Mouse (Mus musculus) C2C12 (cell line): ENCODE results near the gene Rsph6a.

Experiments used
- CTCF ChIP-seq: IDR thresholded peaks from one replicate; pipeline ENCODE4 v1.5.1; 2011; ENCODE audit not compliant: control insufficient read depth, insufficient read depth, insufficient read length
- FOSL1 ChIP-seq: IDR thresholded peaks from one replicate; pipeline ENCODE4 v1.8.0; 2011; ENCODE audit warnings: mild to moderate bottlenecking, low read length; ENCODE audit not compliant: poor library complexity, insufficient read depth, severe bottlenecking
- USF1 ChIP-seq: IDR thresholded peaks from one replicate; pipeline ENCODE4 v1.6.1; 2011; ENCODE audit warnings: low read depth, mild to moderate bottlenecking, control low read depth, moderate library complexity

DNA sequence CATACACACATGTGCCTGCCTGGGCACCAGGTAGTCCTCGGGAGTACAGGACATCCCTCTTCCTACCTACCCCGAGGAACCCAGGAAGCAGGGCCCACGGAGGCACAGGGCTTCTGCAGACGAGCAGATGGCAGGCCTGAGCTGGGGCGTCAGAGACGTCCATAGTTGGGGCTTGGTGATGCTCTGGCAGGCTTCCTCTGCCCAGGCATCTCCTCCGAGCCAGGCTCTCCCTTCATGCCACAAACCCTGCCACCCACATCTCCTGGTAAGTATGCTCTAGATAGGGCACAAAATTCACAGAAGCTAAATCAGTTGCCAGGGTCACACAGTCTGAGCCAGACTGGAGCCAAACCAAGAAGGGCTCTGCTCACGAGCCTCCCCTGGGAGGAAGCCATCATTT, 4.3 kb upstream of the Rsph6a start:
- TF ChIP-seq USF1 (no peak), CTCF (no peak), FOSL1 (no peak)
